Mouse (Mus musculus) embryo, embryonic 10 days (tissue): ENCODE measurements at regions not wholly inside any gene's neighbourhood (a gene's known extent, or its start where the extent isn't known, plus 50 kb on each side); places are given as distances from the start of the nearest gene placed in this dataset.

Source experiments
- DNase-seq: peaks from one replicate; pipeline ENCODE4 v3.0.0-alpha.2; 2015; ENCODE audit warnings: low spot score

DNA sequence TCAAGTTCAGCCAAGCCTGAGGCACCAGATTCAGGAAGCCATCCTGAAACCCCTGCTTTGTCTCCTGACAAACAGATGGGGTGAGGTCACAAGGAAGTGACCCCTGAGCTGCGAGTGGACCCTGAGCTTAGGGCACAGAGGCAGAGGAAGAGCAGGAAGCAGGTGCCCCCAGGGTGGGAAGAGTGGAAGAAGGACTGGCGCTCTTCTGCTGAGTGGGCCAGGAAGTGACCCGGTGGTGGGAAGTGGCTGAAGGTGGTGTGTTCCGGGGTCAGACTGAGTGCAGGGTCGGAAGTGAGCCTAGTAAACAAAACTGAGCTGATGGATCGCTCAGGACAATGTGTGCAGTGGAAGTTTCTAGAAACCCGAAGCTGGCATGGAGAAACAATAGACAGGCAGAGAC is 57.2 kb upstream of the Unc5b start:
- DNase-seq = peak; percentile 18

DNA sequence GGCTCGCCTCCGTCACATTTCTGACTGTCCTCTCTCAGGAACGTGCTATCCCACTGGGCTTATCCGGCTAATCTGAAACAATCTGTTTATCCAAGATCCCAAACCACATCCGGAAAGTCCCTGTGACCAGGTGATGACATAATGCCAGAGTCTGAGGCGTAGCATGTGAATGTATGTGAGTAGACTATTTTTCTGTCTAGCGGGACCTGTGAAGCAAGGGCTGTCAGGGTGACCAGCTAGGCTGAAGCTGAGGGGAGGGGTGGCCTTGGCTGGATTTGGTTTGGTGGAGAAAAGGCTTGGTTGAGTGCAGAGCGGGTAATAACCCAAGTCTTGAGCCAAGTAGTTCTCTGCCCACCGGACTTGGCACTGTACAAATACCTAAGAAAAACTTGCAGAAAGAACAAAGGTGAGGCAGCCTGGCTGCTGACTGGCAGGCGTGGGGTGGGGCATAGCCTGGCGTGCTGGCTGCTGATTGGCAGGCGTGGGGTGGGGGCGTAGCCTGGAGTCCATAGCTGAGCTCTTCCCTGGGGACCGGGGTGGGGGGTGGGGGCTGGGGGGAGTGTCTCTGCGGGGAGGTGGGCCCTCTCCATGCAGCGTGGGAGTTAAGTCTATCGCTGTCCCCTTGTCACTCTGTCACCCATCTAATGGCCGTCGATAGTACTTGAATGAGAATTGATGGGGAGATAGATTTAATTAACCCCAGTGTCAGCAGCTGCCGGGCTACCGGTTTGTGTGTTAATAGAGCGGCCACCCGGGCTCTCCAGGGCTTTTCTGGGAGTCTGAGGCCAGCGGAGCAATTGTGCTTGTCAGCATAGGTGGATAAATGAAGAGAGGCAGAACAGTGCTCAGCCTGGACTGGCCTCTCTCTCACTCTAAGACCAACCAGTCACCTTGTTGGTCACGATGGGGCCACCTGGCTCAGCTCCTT is 54.2 kb upstream of the Unc5b start:
- DNase-seq = peak; percentile 45

DNA sequence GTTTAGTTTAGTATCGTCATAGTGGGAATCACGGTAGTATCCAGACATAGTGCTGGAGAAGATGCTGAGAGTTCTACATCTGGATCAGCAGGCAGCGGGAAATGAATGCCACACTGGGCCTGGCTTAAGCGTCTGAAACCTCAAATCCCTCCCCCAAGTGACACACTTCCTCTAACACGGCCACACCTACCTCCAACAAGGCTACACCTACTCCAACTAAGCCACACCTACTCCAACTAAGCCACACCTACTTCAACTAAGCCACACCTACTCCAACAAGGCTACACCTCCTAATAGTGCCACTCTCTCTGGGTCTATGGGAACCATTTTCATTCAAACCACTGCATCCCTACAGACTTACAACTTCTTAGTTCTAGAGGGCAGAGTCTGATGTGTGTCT is 53.4 kb upstream of the Unc5b start:
- DNase-seq = no peak
